Mouse (Mus musculus) kidney, embryonic 16.5 days (tissue): ENCODE results near the gene Pard3. TPM values are rescaled to one million over a fixed set of nuclear protein-coding genes. Genes with fewer than 3 reads are reported as not detected.

Experiments used
- ATAC-seq: fragments of 200-750 bp; cut with Nextera tagmentation; 2 replicates; pipeline ENCODE4 v1.8.0; 2017; ENCODE audit warnings: moderate TSS enrichment; ENCODE audit not compliant: low FRiP score, low TSS enrichment
- H3K27ac ChIP-seq: fragments of 300-500 bp; sonication (generic); 2 replicates; pipeline ENCODE4 v1.5.1; 2014; ENCODE audit warnings: low read length
- H3K27me3 ChIP-seq: fragments of 300-500 bp; sonication (generic); 2 replicates; pipeline ENCODE4 v1.6.1; 2014; ENCODE audit warnings: low read length, control low read depth, mixed read lengths; ENCODE audit not compliant: insufficient read depth
- H3K36me3 ChIP-seq: fragments of 300-500 bp; sonication (generic); 2 replicates; pipeline ENCODE4 v1.6.1; 2014; ENCODE audit warnings: low read length, control low read depth, mixed read lengths; ENCODE audit not compliant: insufficient read depth
- H3K4me1 ChIP-seq: fragments of 300-500 bp; sonication (generic); 2 replicates; pipeline ENCODE4 v1.6.1; 2014; ENCODE audit warnings: low read length, control low read depth, mixed read lengths; ENCODE audit not compliant: insufficient read depth
- H3K4me2 ChIP-seq: fragments of 300-500 bp; sonication (generic); replicated peaks from 2 replicates; pipeline ENCODE4 v1.6.1; 2014; ENCODE audit warnings: low read depth, low read length
- H3K4me3 ChIP-seq: fragments of 300-500 bp; sonication (generic); 2 replicates; pipeline ENCODE4 v1.5.1; 2014; ENCODE audit warnings: mild to moderate bottlenecking, low read length
- H3K9ac ChIP-seq: fragments of 300-500 bp; sonication (generic); replicated peaks from 2 replicates; pipeline ENCODE4 v1.6.1; 2014; ENCODE audit warnings: low read length
- H3K9me3 ChIP-seq: fragments of 300-500 bp; sonication (generic); 2 replicates; pipeline ENCODE4 v1.6.1; 2016; ENCODE audit warnings: low read length, control low read depth
- WGBS: fragments of 180-500 bp; shearing (Covaris S2); extraction: QIAGEN DNeasy Blood & Tissue Kit; methylation state at CpG from one replicate; pipeline ENCODE4 v1.1.7; 2014; 5-methylcytosine and 5-hydroxymethylcytosine counted together
- polyA plus RNA-seq: library from polyadenylated mRNA; unstranded; fragments of >200 nt; fragmentation: Nextera tagmentation; extraction: Ambion mirVana; gene quantifications from 2 replicates; pipeline ENCODE4 v1.2.1, GENCODE M21; 2015

Pard3 gene
- polyA plus RNA-seq, 1 experiment from 2014 or later, result 25.5 TPM

GRCm38 (mm10) chr8:127325749-127326148 is 262.1 kb downstream of the Pard3 start:
- Histone ChIP-seq H3K27ac (no peak overlapping the region), H3K4me3 (no peak overlapping the region), H3K9ac (no peak overlapping the region), H3K36me3 (peaks cover 5% of the 10 kb centered on the region; the same call in 1 of the 2 replicates), H3K9me3 (no peaks in the 10 kb centered on the region), H3K27me3 (no peaks in the 10 kb centered on the region), H3K4me1 (peaks cover 3% of the 10 kb centered on the region), H3K4me2 (no peak overlapping the region)
- 62% methylated on average over 5 of the region's 5 CpGs for WGBS
- no peak for ATAC-seq

DNA sequence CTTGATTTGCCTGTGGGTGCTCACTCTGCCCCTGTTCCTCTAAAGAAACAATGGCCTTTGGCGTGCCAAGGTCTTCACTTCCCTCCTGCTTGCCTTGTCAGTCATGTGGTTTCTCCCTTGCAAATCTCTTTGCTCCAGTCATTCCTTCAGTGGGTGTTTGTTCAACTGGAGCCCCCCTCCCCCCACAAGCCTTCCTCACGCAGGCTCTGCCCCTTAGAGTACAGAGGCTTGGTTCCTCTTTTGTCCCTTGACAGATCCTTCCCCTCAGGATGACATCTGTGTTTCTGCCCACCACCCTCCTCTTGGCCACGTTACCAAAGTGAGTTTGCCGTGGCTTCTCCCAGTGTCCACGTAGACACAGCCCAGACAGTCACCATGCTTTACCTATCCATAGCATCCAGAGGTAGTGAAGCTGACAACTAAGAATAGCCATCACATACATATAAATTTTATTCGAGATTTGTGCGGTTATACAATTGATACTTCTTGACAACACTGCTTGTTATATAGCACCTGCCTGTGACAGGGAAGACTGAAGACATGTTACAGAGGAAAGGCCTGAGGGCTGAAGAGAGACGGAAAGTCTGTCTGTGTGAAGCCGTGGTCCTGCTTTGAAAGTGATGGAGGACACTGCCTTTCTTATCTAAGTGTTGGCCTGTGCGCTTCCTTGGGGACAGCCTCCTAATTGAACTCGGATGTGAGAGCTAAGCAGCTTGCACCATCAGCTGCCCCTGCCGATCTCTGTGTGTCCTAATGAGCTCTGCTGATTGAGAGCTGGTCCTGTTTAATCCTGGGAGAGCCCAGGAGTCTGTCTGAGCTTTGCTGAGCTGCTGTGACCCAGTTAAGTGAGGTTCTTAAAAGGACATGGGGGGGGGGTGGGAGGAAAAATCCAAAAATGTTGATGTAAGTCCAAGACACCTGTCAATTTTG is 266.8 kb downstream of the Pard3 start:
- 74% methylated on average over 12 of the region's 12 CpGs for WGBS
- Histone ChIP-seq H3K9me3 (peaks cover 5% of the 10 kb centered on the region; the same call in 1 of the 2 replicates), H3K27me3 (no peaks in the 10 kb centered on the region), H3K4me2 (no peak overlapping the region), H3K36me3 (no peaks in the 10 kb centered on the region), H3K27ac (no peak overlapping the region), H3K4me1 (peaks cover 5% of the 10 kb centered on the region; the same call in 1 of the 2 replicates), H3K9ac (no peak overlapping the region), H3K4me3 (no peak overlapping the region)
- ATAC-seq, result no peak

DNA sequence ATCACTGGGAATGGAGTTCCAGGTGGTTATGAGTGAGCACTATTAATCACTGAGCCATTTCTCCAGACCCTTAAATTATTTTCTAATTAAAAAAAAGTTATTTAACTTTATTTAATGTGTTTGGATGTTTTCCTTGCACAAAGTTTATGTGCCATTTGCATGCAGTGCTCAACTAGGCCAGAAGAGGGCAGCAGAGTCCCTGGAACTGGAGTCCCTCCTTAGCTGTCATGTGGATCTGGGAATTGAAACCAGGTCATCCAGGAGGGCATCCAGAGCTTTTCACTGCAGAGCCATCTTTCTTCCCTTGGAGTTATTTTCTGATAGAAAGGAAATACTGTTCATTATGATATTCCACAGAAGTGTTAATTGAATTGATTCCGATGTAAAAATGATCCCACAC is 268.1 kb downstream of the Pard3 start:
- Histone ChIP-seq H3K9ac (no peak overlapping the region), H3K36me3 (no peaks in the 10 kb centered on the region), H3K9me3 (peaks cover 5% of the 10 kb centered on the region; the same call in 1 of the 2 replicates), H3K4me3 (no peak overlapping the region), H3K27ac (no peak overlapping the region), H3K27me3 (no peaks in the 10 kb centered on the region), H3K4me2 (no peak overlapping the region), H3K4me1 (peaks cover 8% of the 10 kb centered on the region; the same call in 1 of the 2 replicates)
- no peak for ATAC-seq
- WGBS, result 100% methylated on average over 1 of the region's 1 CpGs

DNA sequence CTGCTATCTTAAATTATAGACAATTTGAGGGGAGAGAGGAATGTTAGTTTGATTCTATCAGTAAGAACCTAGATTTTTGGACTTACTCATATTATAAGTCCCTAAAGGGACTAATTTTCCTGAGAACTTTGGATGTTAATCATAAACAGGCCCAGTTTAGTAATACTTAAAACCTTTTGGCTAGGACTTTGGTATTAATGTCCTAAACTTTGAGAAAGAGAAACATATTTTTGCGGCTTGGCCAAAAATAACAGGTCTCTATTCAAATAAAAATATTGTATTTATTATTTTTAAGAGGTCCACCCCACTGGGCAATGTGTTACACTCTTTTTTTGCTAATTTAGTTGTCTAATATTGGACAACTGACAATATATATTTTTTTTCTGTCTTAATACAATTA is 271.5 kb downstream of the Pard3 start:
- Histone ChIP-seq H3K36me3 (no peaks in the 10 kb centered on the region), H3K4me2 (no peak overlapping the region), H3K4me3 (no peak overlapping the region), H3K9me3 (peaks cover 5% of the 10 kb centered on the region; the same call in 1 of the 2 replicates), H3K27me3 (no peaks in the 10 kb centered on the region), H3K4me1 (peaks cover 8% of the 10 kb centered on the region; the same call in 1 of the 2 replicates), H3K27ac (no peak overlapping the region), H3K9ac (no peak overlapping the region)
- 89% methylated on average over 1 of the region's 1 CpGs for WGBS
- ATAC-seq, result no peak

- Histone ChIP-seq H3K4me2 (no peak overlapping the region), H3K9ac (no peak overlapping the region), H3K4me1 (peaks cover 9% of the 10 kb centered on the region; the same call in 1 of the 2 replicates), H3K9me3 (no peaks in the 10 kb centered on the region), H3K4me3 (no peak overlapping the region), H3K36me3 (no peaks in the 10 kb centered on the region), H3K27me3 (no peaks in the 10 kb centered on the region), H3K27ac (no peak overlapping the region)
- WGBS, result 75% methylated on average over 11 of the region's 11 CpGs
- no peak for ATAC-seq
Measured at GRCm38 (mm10) chr8:127338183-127338582, 274.5 kb downstream of the Pard3 start.

DNA sequence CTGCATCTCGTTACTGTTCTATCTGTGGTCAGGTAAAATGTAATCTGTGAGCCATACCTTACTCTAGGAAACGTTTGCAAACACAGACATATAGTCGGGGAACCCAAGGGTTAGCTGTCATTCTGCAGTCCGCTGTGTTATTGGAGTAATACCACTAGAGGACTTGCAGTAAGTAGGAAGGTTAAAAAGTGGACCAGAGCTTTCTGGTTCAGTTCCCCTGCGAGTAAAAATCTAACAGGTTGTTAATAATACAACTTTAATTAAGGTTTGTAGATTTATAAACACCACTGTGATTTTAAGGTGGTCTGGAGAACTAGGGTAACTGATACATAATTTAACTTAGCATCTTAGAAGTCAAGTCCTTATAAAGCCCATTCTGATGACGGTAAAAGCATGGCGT is 277.4 kb downstream of the Pard3 start:
- WGBS, result 62% methylated on average over 7 of the region's 7 CpGs
- ATAC-seq, result 0 out of 2 replicates have a peak, but pooled peaks have one; percentile 46
- H3K27ac ChIP-seq, result no peak overlapping the region
- no peak overlapping the region for H3K9ac ChIP-seq
- H3K27me3 ChIP-seq, result no peaks in the 10 kb centered on the region
- no peak overlapping the region for H3K4me3 ChIP-seq
- no peaks in the 10 kb centered on the region for H3K9me3 ChIP-seq
- no peak overlapping the region for H3K4me2 ChIP-seq
- H3K36me3 ChIP-seq, result no peaks in the 10 kb centered on the region
- peaks cover 12% of the 10 kb centered on the region for H3K4me1 ChIP-seq

DNA sequence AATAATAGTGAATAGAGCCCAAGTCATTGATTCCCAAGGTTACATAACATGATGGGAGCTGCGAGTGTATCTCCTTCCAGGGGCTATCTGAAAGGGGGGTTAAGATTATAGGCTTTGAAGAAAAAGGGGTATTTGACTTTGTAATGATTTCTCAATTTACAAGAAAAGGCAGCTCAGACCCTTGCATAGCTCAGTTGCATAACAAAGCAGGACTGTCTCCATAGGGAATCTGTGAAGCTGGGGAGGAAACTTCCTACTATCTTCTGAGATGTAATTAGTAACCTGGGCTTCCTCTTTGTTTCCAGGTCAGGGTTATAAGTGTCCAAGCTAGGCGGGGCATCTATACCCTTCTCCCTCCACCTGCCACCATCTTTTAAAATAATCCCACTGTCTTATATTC is 279.4 kb downstream of the Pard3 start:
- no peaks in the 10 kb centered on the region for H3K9me3 ChIP-seq
- no peaks in the 10 kb centered on the region for H3K36me3 ChIP-seq
- H3K4me3 ChIP-seq, result no peak overlapping the region
- H3K9ac ChIP-seq, result no peak overlapping the region
- no peak overlapping the region for H3K4me2 ChIP-seq
- H3K27me3 ChIP-seq, result no peaks in the 10 kb centered on the region
- no peak for ATAC-seq
- H3K4me1 ChIP-seq, result peaks cover 9% of the 10 kb centered on the region
- 76% methylated on average over 2 of the region's 2 CpGs for WGBS
- no peak overlapping the region for H3K27ac ChIP-seq

DNA sequence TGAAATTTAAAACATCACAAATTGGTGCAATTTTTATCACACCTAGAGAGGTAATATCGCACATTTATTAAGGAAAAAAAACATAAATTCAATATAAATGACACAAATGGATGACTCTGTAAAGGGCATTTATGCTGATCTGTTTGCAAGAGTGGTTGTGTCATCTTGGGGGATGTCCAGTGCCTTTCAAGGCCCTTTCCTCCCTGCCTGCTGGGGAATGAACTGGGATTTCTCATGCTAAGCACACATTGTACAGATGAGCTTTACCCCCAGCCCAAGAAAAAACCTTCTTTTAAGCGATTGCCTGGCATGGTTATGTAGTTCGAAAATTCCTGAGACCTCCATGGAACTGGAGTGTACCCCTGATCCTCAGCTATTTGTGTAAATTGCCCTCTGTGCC is 280.7 kb downstream of the Pard3 start:
- Histone ChIP-seq H3K36me3 (no peaks in the 10 kb centered on the region), H3K9me3 (no peaks in the 10 kb centered on the region), H3K9ac (no peak overlapping the region), H3K4me1 (peaks cover 9% of the 10 kb centered on the region), H3K27ac (no peak overlapping the region), H3K4me3 (no peak overlapping the region), H3K4me2 (no peak overlapping the region), H3K27me3 (no peaks in the 10 kb centered on the region)
- no peak for ATAC-seq
- 80% methylated on average over 3 of the region's 3 CpGs for WGBS

DNA sequence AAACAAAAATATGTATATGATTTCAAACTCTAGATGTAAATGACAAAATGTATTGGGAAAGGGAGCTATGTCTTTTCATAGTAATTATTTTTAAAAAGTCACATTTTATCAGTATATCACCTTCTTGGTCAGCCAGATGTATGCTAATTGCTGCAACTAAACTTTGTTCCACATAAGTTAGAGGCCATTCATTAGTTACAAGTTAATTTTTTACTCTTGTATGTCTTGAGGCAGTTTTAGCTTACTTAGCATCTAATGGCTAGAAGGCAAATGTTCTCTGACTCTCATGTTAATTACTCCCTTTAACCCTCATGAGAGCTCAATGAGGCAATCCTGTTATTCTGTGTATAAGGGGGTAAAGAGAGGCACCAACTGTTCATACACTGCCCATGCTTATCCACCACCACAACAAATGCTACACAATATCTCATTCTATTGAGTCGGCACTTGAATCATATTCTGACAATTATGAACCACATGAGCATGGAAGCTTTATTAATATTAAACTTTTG is 282.3 kb downstream of the Pard3 start:
- H3K27ac ChIP-seq, result no peak overlapping the region
- no peaks in the 10 kb centered on the region for H3K9me3 ChIP-seq
- ATAC-seq, result peak; percentile 54; the same call in 1 of the 2 replicates
- no peaks in the 10 kb centered on the region for H3K27me3 ChIP-seq
- no peaks in the 10 kb centered on the region for H3K36me3 ChIP-seq
- H3K9ac ChIP-seq, result no peak overlapping the region
- H3K4me3 ChIP-seq, result no peak overlapping the region
- H3K4me1 ChIP-seq, result peaks cover 9% of the 10 kb centered on the region
- 83% methylated on average over 1 of the region's 1 CpGs for WGBS
- no peak overlapping the region for H3K4me2 ChIP-seq
